Mouse (Mus musculus): Measurements from ENCODE around the gene Proz. TPM values are rescaled to one million over a fixed set of nuclear protein-coding genes. Genes with fewer than 3 reads are reported as not detected.

The Proz gene
- total and polyA plus RNA-seq, 2 experiments, result 252 to 460 TPM

DNA sequence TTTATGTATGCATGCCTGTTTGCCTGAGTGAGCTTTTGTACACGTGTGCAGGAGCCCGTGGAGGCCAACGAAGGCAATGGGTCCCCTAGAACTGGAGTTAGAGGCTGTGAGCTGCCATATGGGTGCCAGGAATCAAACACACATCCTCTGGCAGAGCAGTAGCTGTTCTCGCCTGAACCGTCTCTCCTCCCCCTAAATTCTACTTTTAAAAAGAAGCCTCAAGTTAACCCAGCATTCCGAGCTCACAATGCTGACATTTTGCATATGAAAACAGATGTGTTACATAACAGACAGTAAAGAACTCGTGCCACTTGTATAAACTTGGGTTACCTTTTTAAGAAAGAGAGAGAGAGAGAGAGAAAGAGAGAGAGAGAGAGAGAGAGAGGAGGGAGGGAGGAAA lies 16.8 kb downstream of the Proz start:
- no peaks in the 10 kb centered on the region for H3K79me2 ChIP-seq (ENCODE audit: control insufficient read depth, insufficient read depth, low read length)
- H3K4me3 ChIP-seq (ENCODE audit: insufficient read depth, low read depth, low read length), result no peak overlapping the region
- no peaks in the 10 kb centered on the region for H3K27me3 ChIP-seq (ENCODE audit: control insufficient read depth, insufficient read depth, low read length)
- no peak overlapping the region for H3K9ac ChIP-seq (ENCODE audit: low read depth, low read length)
- no peak overlapping the region for H3K27ac ChIP-seq (replicated peaks; ENCODE audit: insufficient read depth, low read depth, low read length)
- no peak for TF ChIP-seq POLR2A (IDR thresholded peaks at IDR 0.05; ENCODE audit: extremely low read depth, insufficient read depth, low read length)
- TF ChIP-seq CTCF (IDR thresholded peaks at IDR 0.05; ENCODE audit: low read depth, low read length), result no peak
- H3K4me1 ChIP-seq (ENCODE audit: control insufficient read depth, insufficient read depth, low read length), result peaks cover 4% of the 10 kb centered on the region; the same call in 1 of the 2 replicates
- 74% methylated on average over 7 of the region's 7 CpGs for WGBS
- DNase-seq (ENCODE audit: extremely low read depth, low read depth, low spot score), result no peak
- H3K36me3 ChIP-seq (ENCODE audit: control insufficient read depth, insufficient read depth, low read length), result peaks cover 18% of the 10 kb centered on the region

DNA sequence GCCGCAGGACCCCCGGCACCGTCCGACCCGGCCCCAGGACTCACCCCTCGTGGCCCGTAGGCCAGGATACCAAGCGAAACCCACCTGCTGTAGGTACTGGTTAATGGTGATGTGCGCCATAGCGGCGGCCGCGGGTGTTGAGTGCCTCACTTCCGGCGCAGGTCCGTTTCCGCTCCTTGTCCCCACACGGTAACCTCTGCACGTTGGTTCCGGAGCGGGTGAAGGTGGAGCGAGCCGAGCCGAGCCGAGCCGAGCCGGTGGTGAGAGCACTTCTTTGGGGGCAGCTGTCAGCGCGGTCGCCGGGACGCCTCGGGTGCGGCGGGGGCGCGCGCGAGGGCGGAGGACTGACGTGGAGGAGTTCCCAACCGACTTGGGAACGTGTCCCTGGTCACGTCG lies 44.0 kb downstream of the Proz start:
- peak overlapping the region; percentile 92 for H3K9ac ChIP-seq (ENCODE audit: low read depth, low read length)
- TF ChIP-seq POLR2A (IDR thresholded peaks at IDR 0.05; ENCODE audit: extremely low read depth, insufficient read depth, low read length), result no peak
- TF ChIP-seq CTCF (IDR thresholded peaks at IDR 0.05; ENCODE audit: low read depth, low read length), result no peak
- H3K79me2 ChIP-seq (ENCODE audit: control insufficient read depth, insufficient read depth, low read length), result peaks cover 42% of the 10 kb centered on the region
- H3K27me3 ChIP-seq (ENCODE audit: control insufficient read depth, insufficient read depth, low read length), result no peaks in the 10 kb centered on the region
- peak overlapping the region; percentile 86 for H3K27ac ChIP-seq (replicated peaks; ENCODE audit: insufficient read depth, low read depth, low read length)
- peaks cover 4% of the 10 kb centered on the region for H3K36me3 ChIP-seq (ENCODE audit: control insufficient read depth, insufficient read depth, low read length)
- WGBS, result under 1% methylated on average over 45 of the region's 45 CpGs
- H3K4me3 ChIP-seq (ENCODE audit: insufficient read depth, low read depth, low read length), result peak overlapping the region; percentile 90
- peak; percentile 76 for DNase-seq (ENCODE audit: extremely low read depth, low read depth, low spot score)
- peaks cover 16% of the 10 kb centered on the region for H3K4me1 ChIP-seq (ENCODE audit: control insufficient read depth, insufficient read depth, low read length)

DNA sequence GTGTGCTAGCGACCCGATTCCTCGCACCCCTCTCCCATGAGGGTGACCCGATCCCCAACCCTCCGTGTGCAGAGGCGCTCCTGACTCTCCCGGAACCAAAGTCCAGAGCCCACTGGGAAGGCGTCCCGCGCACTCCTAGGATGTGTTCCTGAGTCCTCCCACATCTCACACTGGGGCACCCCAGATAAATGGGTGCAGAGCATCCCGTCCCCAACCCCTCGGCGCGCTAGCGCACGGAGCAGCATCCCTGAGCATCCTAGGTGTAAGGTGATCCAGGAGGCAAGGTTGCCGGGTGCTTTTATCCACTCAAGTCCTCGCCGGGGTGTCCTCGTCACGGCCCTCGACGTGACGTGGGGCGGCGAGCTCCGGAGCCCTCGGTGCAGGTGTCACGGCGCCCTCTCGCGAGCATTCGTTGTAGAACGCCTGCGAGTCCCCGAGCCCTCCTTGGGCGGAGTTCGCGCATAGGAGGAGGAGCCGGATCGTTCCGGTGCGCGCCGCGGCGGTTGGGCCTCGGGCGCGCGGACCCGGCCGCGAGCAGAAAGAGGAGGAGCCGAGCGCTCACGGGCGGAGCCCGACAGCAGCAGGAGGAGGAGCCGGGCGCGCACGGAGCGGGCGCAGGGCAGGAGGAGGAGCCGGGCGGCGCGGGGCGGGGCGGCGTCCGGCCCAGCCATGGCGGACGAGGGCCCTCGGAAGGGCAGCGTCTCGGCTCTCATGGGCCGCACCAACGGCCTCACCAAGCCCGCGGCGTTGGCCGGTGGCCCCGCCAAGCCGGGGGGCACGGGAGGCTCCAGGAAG lies 44.6 kb downstream of the Proz start, which contains the start of the genes Pcid2 and Cul4a:
Pcid2 (minus strand) TSS at position 373 of the 795 bp plus-strand sequence.
Cul4a (plus strand) TSS at position 535 of the 795 bp plus-strand sequence.
- Histone ChIP-seq H3K9ac (ENCODE audit: low read depth, low read length) (peak within 1 kb of the TSS; percentile 99), H3K79me2 (ENCODE audit: control insufficient read depth, insufficient read depth, low read length) (peaks cover 44% of the 10 kb centered on the region), H3K27ac (replicated peaks; ENCODE audit: insufficient read depth, low read depth, low read length) (peak within 1 kb of the TSS; percentile 98), H3K36me3 (ENCODE audit: control insufficient read depth, insufficient read depth, low read length) (peaks cover 2% of the 10 kb centered on the region), H3K4me1 (ENCODE audit: control insufficient read depth, insufficient read depth, low read length) (peaks cover 16% of the 10 kb centered on the region), H3K27me3 (ENCODE audit: control insufficient read depth, insufficient read depth, low read length) (no peaks in the 10 kb centered on the region), H3K4me3 (ENCODE audit: insufficient read depth, low read depth, low read length) (peak within 1 kb of the TSS; percentile 97)
- under 1% methylated on average over 80 of the region's 87 CpGs for WGBS
- TF ChIP-seq POLR2A (IDR thresholded peaks at IDR 0.05; ENCODE audit: extremely low read depth, insufficient read depth, low read length) (peak; percentile 87), CTCF (IDR thresholded peaks at IDR 0.05; ENCODE audit: low read depth, low read length) (peak; percentile 71)
- peak; percentile 84 for DNase-seq (ENCODE audit: extremely low read depth, low read depth, low spot score)

GRCm38 (mm10) chr8:13105908-13106551 lies 45.3 kb downstream of the Proz start:
- TF ChIP-seq CTCF (IDR thresholded peaks at IDR 0.05; ENCODE audit: low read depth, low read length), result no peak
- no peak for TF ChIP-seq POLR2A (IDR thresholded peaks at IDR 0.05; ENCODE audit: extremely low read depth, insufficient read depth, low read length)
- Histone ChIP-seq H3K27ac (replicated peaks; ENCODE audit: insufficient read depth, low read depth, low read length) (peak overlapping the region; percentile 98), H3K27me3 (ENCODE audit: control insufficient read depth, insufficient read depth, low read length) (no peaks in the 10 kb centered on the region), H3K79me2 (ENCODE audit: control insufficient read depth, insufficient read depth, low read length) (peaks cover 48% of the 10 kb centered on the region), H3K4me3 (ENCODE audit: insufficient read depth, low read depth, low read length) (peak overlapping the region; percentile 97), H3K9ac (ENCODE audit: low read depth, low read length) (peak overlapping the region; percentile 99), H3K36me3 (ENCODE audit: control insufficient read depth, insufficient read depth, low read length) (peaks cover 2% of the 10 kb centered on the region), H3K4me1 (ENCODE audit: control insufficient read depth, insufficient read depth, low read length) (peaks cover 16% of the 10 kb centered on the region)
- WGBS, result under 1% methylated on average over 49 of the region's 63 CpGs
- peak; percentile 84 for DNase-seq (ENCODE audit: extremely low read depth, low read depth, low spot score)

DNA sequence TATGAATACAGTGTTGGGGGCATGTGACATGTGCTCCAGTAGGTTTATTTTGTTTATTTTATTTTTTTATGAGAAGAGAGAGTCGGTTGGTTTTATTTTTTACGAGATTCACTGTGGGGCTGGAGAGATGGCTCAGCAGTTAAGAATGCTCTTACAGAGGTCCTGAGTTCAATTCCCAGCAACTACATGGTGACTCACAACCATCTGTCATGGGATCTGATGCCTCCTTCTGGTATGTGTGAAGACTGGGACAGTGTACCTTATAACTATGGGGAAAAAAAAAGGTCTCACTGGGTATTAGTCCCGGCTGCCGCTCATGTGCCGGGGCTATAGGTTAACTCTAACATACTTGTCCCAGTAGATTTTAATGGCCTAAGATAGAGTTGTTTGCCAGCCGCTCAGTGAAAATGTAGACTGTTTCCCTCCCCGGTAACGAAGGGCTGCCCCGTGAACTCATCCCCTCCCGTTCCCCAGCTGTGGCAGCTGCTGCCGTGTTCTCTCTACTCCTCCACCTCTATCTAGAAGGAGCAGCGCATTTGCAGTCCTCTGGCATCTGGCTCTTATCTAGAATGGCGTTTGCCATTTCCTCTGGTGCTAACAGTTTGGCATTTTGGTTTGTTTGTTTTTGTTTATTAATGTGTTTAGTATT lies 47.4 kb downstream of the Proz start:
- Histone ChIP-seq H3K9ac (ENCODE audit: low read depth, low read length) (no peak overlapping the region), H3K27ac (replicated peaks; ENCODE audit: insufficient read depth, low read depth, low read length) (no peak overlapping the region), H3K4me3 (ENCODE audit: insufficient read depth, low read depth, low read length) (no peak overlapping the region), H3K4me1 (ENCODE audit: control insufficient read depth, insufficient read depth, low read length) (peaks cover 16% of the 10 kb centered on the region), H3K79me2 (ENCODE audit: control insufficient read depth, insufficient read depth, low read length) (peaks cover 65% of the 10 kb centered on the region), H3K36me3 (ENCODE audit: control insufficient read depth, insufficient read depth, low read length) (peaks cover 10% of the 10 kb centered on the region), H3K27me3 (ENCODE audit: control insufficient read depth, insufficient read depth, low read length) (no peaks in the 10 kb centered on the region)
- TF ChIP-seq POLR2A (IDR thresholded peaks at IDR 0.05; ENCODE audit: extremely low read depth, insufficient read depth, low read length), result no peak
- WGBS, result 80% methylated on average over 13 of the region's 13 CpGs
- no peak for DNase-seq (ENCODE audit: extremely low read depth, low read depth, low spot score)

Measured in liver, adult 2 months (tissue).